Mouse (Mus musculus) G1E (cell line): ENCODE measurements around the gene 2810408A11Rik.

Experiments used
- CTCF ChIP-seq: IDR thresholded peaks from 2 replicates; pipeline ENCODE4 v1.5.1; 2012; ENCODE audit warnings: low read depth, low read length, inconsistent platforms, mixed read lengths
- TAL1 ChIP-seq: conservative IDR thresholded peaks from 2 replicates; pipeline ENCODE4 v1.6.1; 2012; ENCODE audit warnings: low read depth, low read length, inconsistent platforms, mixed read lengths

GRCm38 (mm10) chr11:69917379-69917948, 16.7 kb upstream of the 2810408A11Rik start:
- TF ChIP-seq CTCF (no peak), TAL1 (no peak)
